Mouse (Mus musculus): Measurements from ENCODE around the gene Dcaf8. TPM values are rescaled to one million over a fixed set of nuclear protein-coding genes. Genes with fewer than 3 reads are reported as not detected.

Gene Dcaf8
- polyA plus RNA-seq, 1 experiment from 2014 or later, result 48.3 TPM

DNA sequence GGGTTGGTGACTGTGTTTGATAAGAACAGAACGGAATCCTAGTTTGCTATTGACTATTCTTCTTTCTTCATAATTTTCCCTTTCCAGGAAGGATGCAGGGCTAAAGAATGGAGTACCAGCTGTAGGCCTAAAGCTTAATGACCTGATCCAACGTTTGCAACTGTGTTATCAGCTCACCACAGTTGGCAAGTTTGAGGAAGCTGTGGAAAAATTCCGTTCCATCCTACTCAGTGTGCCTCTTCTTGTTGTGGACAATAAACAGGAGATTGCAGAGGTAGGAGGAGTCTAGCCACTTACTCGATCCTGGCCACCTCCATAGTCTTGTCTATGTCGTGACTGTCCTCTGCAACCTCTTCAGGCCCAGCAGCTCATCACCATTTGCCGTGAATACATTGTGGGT lies 28.8 kb upstream of the Dcaf8 start:
- Histone ChIP-seq H3K36me3 (replicated peaks; ENCODE audit: insufficient read depth, low read length) (peaks cover 88% of the 10 kb centered on the region), H3K9me3 (ENCODE audit: low read length) (no peaks in the 10 kb centered on the region), H3K4me2 (ENCODE audit: low read depth, low read length) (no peak overlapping the region), H3K4me1 (ENCODE audit: insufficient read depth) (no peaks in the 10 kb centered on the region), H3K27me3 (ENCODE audit: insufficient read depth, low read length) (no peaks in the 10 kb centered on the region), H3K4me3 (ENCODE audit: low read depth, low read length) (no peak overlapping the region), H3K9ac (replicated peaks) (no peak overlapping the region), H3K27ac (ENCODE audit: low read depth) (no peak overlapping the region)
- ATAC-seq, result no peak
- DNase-seq, result no peak
- WGBS (ENCODE audit: insufficient replicate concordance), result 63% methylated on average over 6 of the region's 6 CpGs
- TF ChIP-seq EP300 (IDR thresholded peaks at IDR 0.05; ENCODE audit: low read depth), result no peak
- no peak for TF ChIP-seq CTCF (IDR thresholded peaks at IDR 0.05; ENCODE audit: low read depth)

- Histone ChIP-seq H3K27ac (ENCODE audit: low read depth) (no peak overlapping the region), H3K9me3 (ENCODE audit: low read length) (no peaks in the 10 kb centered on the region), H3K4me3 (ENCODE audit: low read depth, low read length) (no peak overlapping the region), H3K9ac (replicated peaks) (no peak overlapping the region), H3K36me3 (replicated peaks; ENCODE audit: insufficient read depth, low read length) (peaks cover 82% of the 10 kb centered on the region), H3K4me1 (ENCODE audit: insufficient read depth) (no peaks in the 10 kb centered on the region), H3K4me2 (ENCODE audit: low read depth, low read length) (no peak overlapping the region), H3K27me3 (ENCODE audit: insufficient read depth, low read length) (no peaks in the 10 kb centered on the region)
- DNase-seq (no peak), ATAC-seq (0 out of 2 replicates have a peak, but pooled peaks have one; percentile 40)
- 48% methylated on average over 3 of the region's 3 CpGs for WGBS (ENCODE audit: insufficient replicate concordance)
- TF ChIP-seq CTCF (IDR thresholded peaks at IDR 0.05; ENCODE audit: low read depth), result peak; percentile 81
- no peak for TF ChIP-seq EP300 (IDR thresholded peaks at IDR 0.05; ENCODE audit: low read depth)
Measured at GRCm38 (mm10) chr1:172119720-172120119, 28.2 kb upstream of the Dcaf8 start.

- 71% methylated on average over 2 of the region's 2 CpGs for WGBS (ENCODE audit: insufficient replicate concordance)
- no peak for TF ChIP-seq CTCF (IDR thresholded peaks at IDR 0.05; ENCODE audit: low read depth)
- TF ChIP-seq EP300 (IDR thresholded peaks at IDR 0.05; ENCODE audit: low read depth), result no peak
- H3K9me3 ChIP-seq (ENCODE audit: low read length), result no peaks in the 10 kb centered on the region
- H3K9ac ChIP-seq (replicated peaks), result no peak overlapping the region
- no peak overlapping the region for H3K4me2 ChIP-seq (ENCODE audit: low read depth, low read length)
- no peak overlapping the region for H3K4me3 ChIP-seq (ENCODE audit: low read depth, low read length)
- H3K27ac ChIP-seq (ENCODE audit: low read depth), result no peak overlapping the region
- no peak for DNase-seq
- no peak for ATAC-seq
- H3K27me3 ChIP-seq (ENCODE audit: insufficient read depth, low read length), result no peaks in the 10 kb centered on the region
- peaks cover 4% of the 10 kb centered on the region for H3K4me1 ChIP-seq (ENCODE audit: insufficient read depth)
- H3K36me3 ChIP-seq (replicated peaks; ENCODE audit: insufficient read depth, low read length), result peaks cover 53% of the 10 kb centered on the region
Measured at GRCm38 (mm10) chr1:172122671-172123070, 25.2 kb upstream of the Dcaf8 start.

DNA sequence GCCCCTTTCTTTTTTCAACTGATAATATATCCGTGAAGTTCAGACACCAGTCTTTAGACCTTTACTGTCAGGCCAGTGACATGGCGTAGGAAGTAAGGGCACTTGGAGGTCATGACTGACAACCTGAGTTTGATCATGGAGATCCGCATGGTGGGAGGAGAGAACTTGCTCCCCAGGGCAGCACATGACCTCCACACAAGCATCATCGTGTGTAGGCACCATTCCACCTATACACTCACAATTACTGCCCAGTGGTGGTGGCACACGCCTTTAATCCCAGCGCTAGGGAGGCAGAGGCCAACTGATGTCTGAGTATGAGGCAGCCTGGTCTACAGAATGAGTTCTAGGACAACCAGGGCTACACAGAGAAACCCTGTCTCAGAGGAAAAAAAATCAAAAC lies 23.3 kb upstream of the Dcaf8 start:
- WGBS (ENCODE audit: insufficient replicate concordance), result 67% methylated on average over 6 of the region's 6 CpGs
- peaks cover 48% of the 10 kb centered on the region for H3K36me3 ChIP-seq (replicated peaks; ENCODE audit: insufficient read depth, low read length)

GRCm38 (mm10) chr1:172126376-172127347 lies 21.2 kb upstream of the Dcaf8 start, which contains the start of gene Pex19:
TSS of gene Pex19 (plus strand) at chr1:172126755.
- Histone ChIP-seq H3K4me3 (ENCODE audit: low read depth, low read length) (peak within 1 kb of the TSS; percentile 80), H3K27me3 (ENCODE audit: insufficient read depth, low read length) (no peaks in the 10 kb centered on the region), H3K9me3 (ENCODE audit: low read length) (no peaks in the 10 kb centered on the region), H3K9ac (replicated peaks) (peak within 1 kb of the TSS; percentile 90), H3K36me3 (replicated peaks; ENCODE audit: insufficient read depth, low read length) (peaks cover 44% of the 10 kb centered on the region), H3K4me1 (ENCODE audit: insufficient read depth) (peaks cover 8% of the 10 kb centered on the region), H3K4me2 (ENCODE audit: low read depth, low read length) (peak within 1 kb of the TSS; percentile 89), H3K27ac (ENCODE audit: low read depth) (peak within 1 kb of the TSS; percentile 92)
- WGBS (ENCODE audit: insufficient replicate concordance), result under 1% methylated on average over 42 of the region's 42 CpGs
- ATAC-seq, result peak; percentile 95
- peak; percentile 95 for DNase-seq
- TF ChIP-seq EP300 (IDR thresholded peaks at IDR 0.05; ENCODE audit: low read depth), result peak; percentile 35; the same call in 1 of the 2 replicates
- TF ChIP-seq CTCF (IDR thresholded peaks at IDR 0.05; ENCODE audit: low read depth), result no peak

More for the DNA sequence above, 23.3 kb upstream of the Dcaf8 start:
- H3K27ac ChIP-seq (ENCODE audit: low read depth), result no peak overlapping the region
- no peak overlapping the region for H3K9ac ChIP-seq (replicated peaks)
- peaks cover 8% of the 10 kb centered on the region for H3K4me1 ChIP-seq (ENCODE audit: insufficient read depth)
- no peak overlapping the region for H3K4me2 ChIP-seq (ENCODE audit: low read depth, low read length)
- TF ChIP-seq CTCF (IDR thresholded peaks at IDR 0.05; ENCODE audit: low read depth), result no peak
- TF ChIP-seq EP300 (IDR thresholded peaks at IDR 0.05; ENCODE audit: low read depth), result no peak
- H3K9me3 ChIP-seq (ENCODE audit: low read length), result no peaks in the 10 kb centered on the region
- no peaks in the 10 kb centered on the region for H3K27me3 ChIP-seq (ENCODE audit: insufficient read depth, low read length)
- ATAC-seq, result no peak
- no peak overlapping the region for H3K4me3 ChIP-seq (ENCODE audit: low read depth, low read length)
- DNase-seq, result no peak

DNA sequence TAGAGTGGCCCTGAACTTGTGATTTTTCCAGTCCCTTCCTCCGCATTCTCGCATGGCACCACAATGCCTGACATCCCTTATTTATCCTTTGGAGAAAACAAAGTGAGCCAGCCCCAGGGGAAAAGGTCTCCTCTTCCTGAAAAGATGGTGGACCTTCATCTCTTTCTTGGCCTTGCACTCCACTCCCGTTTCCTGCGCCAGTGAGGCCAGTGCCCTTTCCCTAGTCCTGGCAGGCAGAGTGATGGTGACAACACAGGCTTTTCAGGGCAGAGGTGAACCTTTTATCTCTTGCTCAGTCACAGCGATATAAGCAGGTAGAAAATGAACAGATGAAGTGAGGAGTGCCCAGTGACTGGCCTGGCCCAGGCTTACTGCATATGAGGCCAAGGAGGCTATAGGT lies 20.4 kb upstream of the Dcaf8 start:
- WGBS (ENCODE audit: insufficient replicate concordance), result 34% methylated on average over 5 of the region's 5 CpGs
- H3K36me3 ChIP-seq (replicated peaks; ENCODE audit: insufficient read depth, low read length), result peaks cover 43% of the 10 kb centered on the region

More for the DNA sequence above, 20.4 kb upstream of the Dcaf8 start:
- peak; percentile 69 for ATAC-seq
- Histone ChIP-seq H3K4me3 (ENCODE audit: low read depth, low read length) (peak overlapping the region; percentile 80), H3K4me2 (ENCODE audit: low read depth, low read length) (peak overlapping the region; percentile 89), H3K27ac (ENCODE audit: low read depth) (peak overlapping the region; percentile 92), H3K9me3 (ENCODE audit: low read length) (no peaks in the 10 kb centered on the region), H3K4me1 (ENCODE audit: insufficient read depth) (peaks cover 8% of the 10 kb centered on the region), H3K27me3 (ENCODE audit: insufficient read depth, low read length) (no peaks in the 10 kb centered on the region), H3K9ac (replicated peaks) (peak overlapping the region; percentile 90)
- TF ChIP-seq CTCF (IDR thresholded peaks at IDR 0.05; ENCODE audit: low read depth) (no peak), EP300 (IDR thresholded peaks at IDR 0.05; ENCODE audit: low read depth) (0 out of 2 replicates have a peak, but pooled peaks have one; percentile 3)
- peak; percentile 65 for DNase-seq

Measured in liver, postnatal 0 days (tissue).